Mouse (Mus musculus) activated CD4-positive, CD25-positive, alpha-beta regulatory T cell (primary cell): ENCODE measurements around the gene Smim12. TPM values are rescaled to one million over a fixed set of nuclear protein-coding genes. Genes with fewer than 3 reads are reported as not detected.

Experiments used
- polyA plus RNA-seq, 2 experiments: library from polyadenylated mRNA; unstranded; fragments of 100-300 nt; shearing (Covaris generic); gene quantifications; one replicate each; pipeline ENCODE4 v1.2.1; 2017

Gene Smim12
- polyA plus RNA-seq, result 10 to 100 TPM; 32.5 to 48.5 TPM

GRCm38 (mm10) chr4:127243552-127243951 is at the start of gene Smim12:
TSS of gene Smim12 (plus strand) at chr4:127243784.

Other genes with a start within 250 kb of the Smim12 start
- 100 to 1,000 TPM; 105 to 114 TPM for gene Sfpq, start 222.5 kb upstream of the Smim12 start, polyA plus RNA-seq
- gene Zmym1, start 182.6 kb upstream of the Smim12 start, polyA plus RNA-seq, result 10 to 100 TPM; 14.1 to 18.2 TPM
- gene Zmym6, start 166.4 kb upstream of the Smim12 start, polyA plus RNA-seq, result 10 to 100 TPM; 15.1 to 16.9 TPM
- 10 to 100 TPM; 11.8 to 19.7 TPM for gene Tmem35b, start 120.1 kb upstream of the Smim12 start, polyA plus RNA-seq
- gene Dlgap3, start 74.6 kb upstream of the Smim12 start, polyA plus RNA-seq, result under 1 TPM in 1 of 2 experiments, not detected in 1; 0.12 TPM
- gene Gja4, start 70.3 kb downstream of the Smim12 start, polyA plus RNA-seq, result under 1 TPM in 1 of 2 experiments, not detected in 1; 0.21 TPM
- under 1 TPM in 1 of 2 experiments, not detected in 1; 0.18 TPM for gene Gjb3, start 87.1 kb downstream of the Smim12 start, polyA plus RNA-seq
- gene Gjb4, start 110.3 kb downstream of the Smim12 start, polyA plus RNA-seq, result not detected
- gene Gjb5, start 114.4 kb downstream of the Smim12 start, polyA plus RNA-seq, result not detected